Mouse (Mus musculus): ENCODE results near the gene Krt84.

- no peak for TF ChIP-seq POLR2A (IDR thresholded peaks at IDR 0.05; ENCODE audit: borderline replicate concordance, control insufficient read depth, low read depth, low read length)
- TF ChIP-seq CTCF (IDR thresholded peaks at IDR 0.05; ENCODE audit: control insufficient read depth, insufficient read depth, low read length) = no peak
Measured at GRCm38 (mm10) chr15:101558034-101558646, 25.5 kb upstream of the Krt84 start.
